Mouse (Mus musculus): ENCODE data around the gene Xrcc6. TPM values are rescaled to one million over a fixed set of nuclear protein-coding genes. Genes with fewer than 3 reads are reported as not detected.
A peak's percentile ranks its signal among the peaks of the same experiment; 100 is the strongest.

Xrcc6 gene
- total RNA-seq (2014; rRNA removed) (18.2 and 22.8 TPM in 2 replicates), polyA plus RNA-seq (2012; rRNA removed) (8.5 and 8.9 TPM in 2 replicates)

- DNase-seq (ENCODE audit: extremely low read depth, low read depth, low spot score), result no peak
These were observed at the start of gene Xrcc6 for GRCm38 (mm10) chr15:81987646-81988045. Gene Xrcc6 (plus strand): TSS chr15:81987835.

DNA sequence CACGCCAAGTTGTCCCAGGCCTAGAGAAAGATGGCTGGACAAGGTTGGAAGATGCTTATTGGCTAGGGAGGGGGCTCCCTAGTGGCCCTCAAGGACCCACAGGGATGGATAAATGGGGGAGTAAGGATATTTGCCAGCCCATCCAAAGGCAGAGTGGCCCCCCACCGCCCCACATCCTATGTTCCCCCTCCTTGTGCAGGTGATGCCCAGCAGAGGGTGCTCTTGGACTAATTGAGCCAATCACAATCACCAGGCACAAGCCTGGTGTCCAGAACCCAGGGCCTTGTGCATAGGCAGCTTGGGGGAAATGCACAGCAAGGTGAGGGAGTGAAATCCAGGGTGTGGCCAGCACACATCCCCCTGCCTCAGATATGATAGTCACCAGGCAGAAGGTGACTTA lies 49.4 kb upstream of the Xrcc6 start:
- DNase-seq (ENCODE audit: extremely low read depth, low read depth, low spot score), result no peak
- Histone ChIP-seq H3K9ac (ENCODE audit: low read depth, low read length) (no peak overlapping the region), H3K4me3 (ENCODE audit: insufficient read depth, low read depth, low read length) (no peak overlapping the region), H3K27me3 (ENCODE audit: control insufficient read depth, insufficient read depth, low read length) (no peaks in the 10 kb centered on the region), H3K27ac (replicated peaks; ENCODE audit: insufficient read depth, low read depth, low read length) (no peak overlapping the region), H3K79me2 (ENCODE audit: control insufficient read depth, insufficient read depth, low read length) (no peaks in the 10 kb centered on the region), H3K4me1 (ENCODE audit: control insufficient read depth, insufficient read depth, low read length) (no peaks in the 10 kb centered on the region), H3K36me3 (ENCODE audit: control insufficient read depth, insufficient read depth, low read length) (no peaks in the 10 kb centered on the region)
- WGBS, result 60% methylated on average over 2 of the region's 2 CpGs
- peak; percentile 74 for TF ChIP-seq CTCF (IDR thresholded peaks at IDR 0.05; ENCODE audit: low read depth, low read length)
- no peak for TF ChIP-seq POLR2A (IDR thresholded peaks at IDR 0.05; ENCODE audit: extremely low read depth, insufficient read depth, low read length)

More at GRCm38 (mm10) chr15:81987646-81988045, at the start of gene Xrcc6:
- no peaks in the 10 kb centered on the region for H3K27me3 ChIP-seq (ENCODE audit: control insufficient read depth, insufficient read depth, low read length)
- no peaks in the 10 kb centered on the region for H3K79me2 ChIP-seq (ENCODE audit: control insufficient read depth, insufficient read depth, low read length)
- no peaks in the 10 kb centered on the region for H3K36me3 ChIP-seq (ENCODE audit: control insufficient read depth, insufficient read depth, low read length)
- H3K4me1 ChIP-seq (ENCODE audit: control insufficient read depth, insufficient read depth, low read length), result peaks cover 4% of the 10 kb centered on the region; the same call in 1 of the 2 replicates
- no peak within 1 kb of the TSS for H3K27ac ChIP-seq (replicated peaks; ENCODE audit: insufficient read depth, low read depth, low read length)
- no peak within 1 kb of the TSS for H3K4me3 ChIP-seq (ENCODE audit: insufficient read depth, low read depth, low read length)
- no peak for TF ChIP-seq POLR2A (IDR thresholded peaks at IDR 0.05; ENCODE audit: extremely low read depth, insufficient read depth, low read length)
- TF ChIP-seq CTCF (IDR thresholded peaks at IDR 0.05; ENCODE audit: low read depth, low read length), result no peak
- 83% methylated on average over 3 of the region's 3 CpGs for WGBS
- H3K9ac ChIP-seq (ENCODE audit: low read depth, low read length), result no peak within 1 kb of the TSS

- 90% methylated on average over 10 of the region's 10 CpGs for WGBS
- no peaks in the 10 kb centered on the region for H3K4me1 ChIP-seq (ENCODE audit: control insufficient read depth, insufficient read depth, low read length)
- no peaks in the 10 kb centered on the region for H3K36me3 ChIP-seq (ENCODE audit: control insufficient read depth, insufficient read depth, low read length)
- H3K27ac ChIP-seq (replicated peaks; ENCODE audit: insufficient read depth, low read depth, low read length), result no peak overlapping the region
- no peak overlapping the region for H3K4me3 ChIP-seq (ENCODE audit: insufficient read depth, low read depth, low read length)
- H3K27me3 ChIP-seq (ENCODE audit: control insufficient read depth, insufficient read depth, low read length), result no peaks in the 10 kb centered on the region
- no peak overlapping the region for H3K9ac ChIP-seq (ENCODE audit: low read depth, low read length)
- no peaks in the 10 kb centered on the region for H3K79me2 ChIP-seq (ENCODE audit: control insufficient read depth, insufficient read depth, low read length)
- TF ChIP-seq POLR2A (IDR thresholded peaks at IDR 0.05; ENCODE audit: extremely low read depth, insufficient read depth, low read length) (no peak), CTCF (IDR thresholded peaks at IDR 0.05; ENCODE audit: low read depth, low read length) (no peak)
- DNase-seq (ENCODE audit: extremely low read depth, low read depth, low spot score), result no peak
These were observed 48.4 kb upstream of the Xrcc6 start for GRCm38 (mm10) chr15:81939157-81939715.

DNA sequence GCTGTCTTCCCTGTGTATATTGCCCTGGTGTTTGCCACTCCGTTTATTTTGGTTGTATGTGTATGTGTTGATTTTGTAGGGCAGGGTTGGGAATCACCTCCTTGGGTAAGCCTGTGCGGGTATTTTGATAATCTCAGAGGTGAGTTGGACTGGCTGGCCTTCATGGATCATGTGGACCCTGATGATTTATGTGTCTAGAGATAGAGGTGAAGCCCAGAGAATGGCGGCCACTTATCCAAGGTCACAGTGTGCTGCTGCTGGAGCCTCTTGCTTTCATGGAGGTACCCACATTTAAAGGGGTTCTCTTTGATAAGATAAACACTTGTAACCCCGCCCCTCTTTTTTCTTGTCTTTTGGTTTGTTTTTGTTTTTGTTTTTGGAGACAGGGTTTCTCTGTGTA lies 47.9 kb upstream of the Xrcc6 start:
- Histone ChIP-seq H3K27me3 (ENCODE audit: control insufficient read depth, insufficient read depth, low read length) (no peaks in the 10 kb centered on the region), H3K4me3 (ENCODE audit: insufficient read depth, low read depth, low read length) (no peak overlapping the region), H3K9ac (ENCODE audit: low read depth, low read length) (no peak overlapping the region), H3K4me1 (ENCODE audit: control insufficient read depth, insufficient read depth, low read length) (no peaks in the 10 kb centered on the region), H3K36me3 (ENCODE audit: control insufficient read depth, insufficient read depth, low read length) (no peaks in the 10 kb centered on the region), H3K79me2 (ENCODE audit: control insufficient read depth, insufficient read depth, low read length) (no peaks in the 10 kb centered on the region), H3K27ac (replicated peaks; ENCODE audit: insufficient read depth, low read depth, low read length) (no peak overlapping the region)
- 91% methylated on average over 4 of the region's 4 CpGs for WGBS
- no peak for DNase-seq (ENCODE audit: extremely low read depth, low read depth, low spot score)
- TF ChIP-seq CTCF (IDR thresholded peaks at IDR 0.05; ENCODE audit: low read depth, low read length), result no peak
- TF ChIP-seq POLR2A (IDR thresholded peaks at IDR 0.05; ENCODE audit: extremely low read depth, insufficient read depth, low read length), result no peak

- 95% methylated on average over 5 of the region's 5 CpGs for WGBS
- Histone ChIP-seq H3K27ac (replicated peaks; ENCODE audit: insufficient read depth, low read depth, low read length) (no peak overlapping the region), H3K27me3 (ENCODE audit: control insufficient read depth, insufficient read depth, low read length) (no peaks in the 10 kb centered on the region), H3K4me1 (ENCODE audit: control insufficient read depth, insufficient read depth, low read length) (no peaks in the 10 kb centered on the region), H3K9ac (ENCODE audit: low read depth, low read length) (no peak overlapping the region), H3K79me2 (ENCODE audit: control insufficient read depth, insufficient read depth, low read length) (no peaks in the 10 kb centered on the region), H3K4me3 (ENCODE audit: insufficient read depth, low read depth, low read length) (no peak overlapping the region), H3K36me3 (ENCODE audit: control insufficient read depth, insufficient read depth, low read length) (no peaks in the 10 kb centered on the region)
- TF ChIP-seq CTCF (IDR thresholded peaks at IDR 0.05; ENCODE audit: low read depth, low read length), result no peak
- no peak for TF ChIP-seq POLR2A (IDR thresholded peaks at IDR 0.05; ENCODE audit: extremely low read depth, insufficient read depth, low read length)
- no peak for DNase-seq (ENCODE audit: extremely low read depth, low read depth, low spot score)
These were observed 47.4 kb upstream of the Xrcc6 start for GRCm38 (mm10) chr15:81940219-81940618.

GRCm38 (mm10) chr15:81941010-81941409 lies 46.6 kb upstream of the Xrcc6 start:
- Histone ChIP-seq H3K4me3 (ENCODE audit: insufficient read depth, low read depth, low read length) (no peak overlapping the region), H3K9ac (ENCODE audit: low read depth, low read length) (no peak overlapping the region), H3K27me3 (ENCODE audit: control insufficient read depth, insufficient read depth, low read length) (no peaks in the 10 kb centered on the region), H3K79me2 (ENCODE audit: control insufficient read depth, insufficient read depth, low read length) (no peaks in the 10 kb centered on the region), H3K27ac (replicated peaks; ENCODE audit: insufficient read depth, low read depth, low read length) (no peak overlapping the region), H3K4me1 (ENCODE audit: control insufficient read depth, insufficient read depth, low read length) (no peaks in the 10 kb centered on the region), H3K36me3 (ENCODE audit: control insufficient read depth, insufficient read depth, low read length) (no peaks in the 10 kb centered on the region)
- no peak for DNase-seq (ENCODE audit: extremely low read depth, low read depth, low spot score)
- 96% methylated on average over 2 of the region's 2 CpGs for WGBS
- TF ChIP-seq POLR2A (IDR thresholded peaks at IDR 0.05; ENCODE audit: extremely low read depth, insufficient read depth, low read length), result no peak
- no peak; the same call in 1 of the 2 replicates for TF ChIP-seq CTCF (IDR thresholded peaks at IDR 0.05; ENCODE audit: low read depth, low read length)
